Mouse (Mus musculus) intestine, embryonic 16.5 days (tissue): ENCODE measurements around the gene Akap2. TPM values are rescaled to one million over a fixed set of nuclear protein-coding genes. Genes with fewer than 3 reads are reported as not detected.

ENCODE experiments used
- ATAC-seq: fragments of 200-750 bp; cut with Nextera tagmentation; 2 replicates; pipeline ENCODE4 v1.8.0; 2017; ENCODE audit warnings: moderate TSS enrichment, moderate library complexity
- H3K27ac ChIP-seq: fragments of 300-500 bp; sonication (generic); 2 replicates; pipeline ENCODE4 v1.5.1; 2014; ENCODE audit warnings: mild to moderate bottlenecking, low read length
- H3K27me3 ChIP-seq: fragments of 300-500 bp; sonication (generic); replicated peaks from 2 replicates; pipeline ENCODE4 v1.6.1; 2014; ENCODE audit warnings: low read length, control low read depth, mixed read lengths; ENCODE audit not compliant: control insufficient read depth, insufficient read depth
- H3K36me3 ChIP-seq: fragments of 300-500 bp; sonication (generic); 2 replicates; pipeline ENCODE4 v1.6.1; 2014; ENCODE audit warnings: low read length, control low read depth; ENCODE audit not compliant: control insufficient read depth, insufficient read depth
- H3K4me1 ChIP-seq: fragments of 300-500 bp; sonication (generic); 2 replicates; pipeline ENCODE4 v1.6.1; 2014; ENCODE audit warnings: low read length, control low read depth, mixed read lengths; ENCODE audit not compliant: control insufficient read depth, insufficient read depth
- H3K4me2 ChIP-seq: fragments of 300-500 bp; sonication (generic); 2 replicates; pipeline ENCODE4 v1.6.1; 2014; ENCODE audit warnings: low read depth, low read length, control low read depth
- H3K4me3 ChIP-seq: fragments of 300-500 bp; sonication (generic); 2 replicates; pipeline ENCODE4 v1.5.1; 2014; ENCODE audit warnings: mild to moderate bottlenecking, low read length
- H3K9ac ChIP-seq: fragments of 300-500 bp; sonication (generic); 2 replicates; pipeline ENCODE4 v1.6.1; 2014; ENCODE audit warnings: low read depth, low read length
- H3K9me3 ChIP-seq: fragments of 300-500 bp; sonication (generic); 2 replicates; pipeline ENCODE4 v1.6.1; 2016; ENCODE audit warnings: low read length, control low read depth; ENCODE audit not compliant: control insufficient read depth
- WGBS: fragments of 180-500 bp; shearing (Covaris S2); extraction: QIAGEN DNeasy Blood & Tissue Kit; methylation state at CpG from one replicate; pipeline ENCODE4 v1.1.7; 2014; 5-methylcytosine and 5-hydroxymethylcytosine counted together
- polyA plus RNA-seq: library from polyadenylated mRNA; unstranded; fragments of >200 nt; fragmentation: Nextera tagmentation; extraction: Ambion mirVana; gene quantifications from 2 replicates; pipeline ENCODE4 v1.2.1, GENCODE M21; 2015

Akap2 gene
- polyA plus RNA-seq, 1 experiment from 2014 or later = 20.3 TPM

- no peak overlapping the region for H3K4me3 ChIP-seq
- H3K4me2 ChIP-seq = no peak overlapping the region
- H3K27ac ChIP-seq = no peak overlapping the region
- no peak for ATAC-seq
- no peaks in the 10 kb centered on the region for H3K27me3 ChIP-seq
- 83% methylated on average over 5 of the region's 5 CpGs for WGBS
- 0 out of 2 replicates have a peak, but pooled peaks cover 3% of the 10 kb centered on the region for H3K4me1 ChIP-seq
- H3K36me3 ChIP-seq = no peaks in the 10 kb centered on the region
- H3K9ac ChIP-seq = no peak overlapping the region
- no peaks in the 10 kb centered on the region for H3K9me3 ChIP-seq
Measured at GRCm38 (mm10) chr4:57735426-57735825, 18.0 kb downstream of the Akap2 start.

- no peak overlapping the region for H3K4me2 ChIP-seq
- no peak overlapping the region for H3K27ac ChIP-seq
- H3K27me3 ChIP-seq = no peaks in the 10 kb centered on the region
- H3K9ac ChIP-seq = no peak overlapping the region
- H3K4me1 ChIP-seq = no peaks in the 10 kb centered on the region
- no peak overlapping the region for H3K4me3 ChIP-seq
- 64% methylated on average over 8 of the region's 8 CpGs for WGBS
- no peaks in the 10 kb centered on the region for H3K9me3 ChIP-seq
- ATAC-seq = no peak
- no peaks in the 10 kb centered on the region for H3K36me3 ChIP-seq
Measured at GRCm38 (mm10) chr4:57738856-57739552, 21.5 kb downstream of the Akap2 start.

GRCm38 (mm10) chr4:57743325-57743929 lies 26.0 kb downstream of the Akap2 start:
- Histone ChIP-seq H3K36me3 (no peaks in the 10 kb centered on the region), H3K9ac (no peak overlapping the region), H3K4me2 (no peak overlapping the region), H3K27me3 (no peaks in the 10 kb centered on the region), H3K9me3 (no peaks in the 10 kb centered on the region), H3K4me3 (no peak overlapping the region), H3K27ac (no peak overlapping the region), H3K4me1 (no peaks in the 10 kb centered on the region)
- ATAC-seq = no peak
- WGBS = 60% methylated on average over 11 of the region's 11 CpGs

- no peak overlapping the region for H3K4me3 ChIP-seq
- no peaks in the 10 kb centered on the region for H3K9me3 ChIP-seq
- H3K4me2 ChIP-seq = no peak overlapping the region
- H3K4me1 ChIP-seq = no peaks in the 10 kb centered on the region
- H3K27me3 ChIP-seq = no peaks in the 10 kb centered on the region
- H3K27ac ChIP-seq = no peak overlapping the region
- H3K36me3 ChIP-seq = no peaks in the 10 kb centered on the region
- H3K9ac ChIP-seq = no peak overlapping the region
- WGBS = 60% methylated on average over 4 of the region's 4 CpGs
- no peak for ATAC-seq
Measured at GRCm38 (mm10) chr4:57750651-57751050, 33.2 kb downstream of the Akap2 start.

GRCm38 (mm10) chr4:57751054-57751453 lies 33.6 kb downstream of the Akap2 start:
- Histone ChIP-seq H3K27me3 (no peaks in the 10 kb centered on the region), H3K4me2 (no peak overlapping the region), H3K4me1 (no peaks in the 10 kb centered on the region), H3K9ac (no peak overlapping the region), H3K27ac (no peak overlapping the region), H3K4me3 (no peak overlapping the region), H3K36me3 (no peaks in the 10 kb centered on the region), H3K9me3 (no peaks in the 10 kb centered on the region)
- no peak for ATAC-seq
- WGBS = 54% methylated on average over 4 of the region's 4 CpGs

GRCm38 (mm10) chr4:57751566-57751965 lies 34.1 kb downstream of the Akap2 start:
- H3K9me3 ChIP-seq = no peaks in the 10 kb centered on the region
- 91% methylated on average over 11 of the region's 11 CpGs for WGBS
- ATAC-seq = no peak
- H3K27me3 ChIP-seq = no peaks in the 10 kb centered on the region
- no peaks in the 10 kb centered on the region for H3K4me1 ChIP-seq
- no peak overlapping the region for H3K9ac ChIP-seq
- no peaks in the 10 kb centered on the region for H3K36me3 ChIP-seq
- no peak overlapping the region for H3K27ac ChIP-seq
- H3K4me2 ChIP-seq = no peak overlapping the region
- no peak overlapping the region for H3K4me3 ChIP-seq

- ATAC-seq = no peak
- no peak overlapping the region for H3K27ac ChIP-seq
Measured at GRCm38 (mm10) chr4:57755085-57755484, 37.6 kb downstream of the Akap2 start.

GRCm38 (mm10) chr4:57757997-57758396 lies 40.5 kb downstream of the Akap2 start:
- no peak overlapping the region for H3K9ac ChIP-seq
- H3K27me3 ChIP-seq = no peaks in the 10 kb centered on the region
- H3K9me3 ChIP-seq = no peaks in the 10 kb centered on the region
- no peaks in the 10 kb centered on the region for H3K36me3 ChIP-seq
- H3K4me1 ChIP-seq = no peaks in the 10 kb centered on the region
- H3K4me2 ChIP-seq = no peak overlapping the region
- 63% methylated on average over 11 of the region's 11 CpGs for WGBS
- ATAC-seq = no peak
- no peak overlapping the region for H3K4me3 ChIP-seq
- no peak overlapping the region for H3K27ac ChIP-seq

More at GRCm38 (mm10) chr4:57755085-57755484, 37.6 kb downstream of the Akap2 start:
- 88% methylated on average over 11 of the region's 11 CpGs for WGBS
- Histone ChIP-seq H3K4me1 (no peaks in the 10 kb centered on the region), H3K36me3 (no peaks in the 10 kb centered on the region), H3K4me2 (no peak overlapping the region), H3K9me3 (no peaks in the 10 kb centered on the region), H3K9ac (no peak overlapping the region), H3K27me3 (no peaks in the 10 kb centered on the region), H3K4me3 (no peak overlapping the region)

GRCm38 (mm10) chr4:57762424-57762823 lies 45.0 kb downstream of the Akap2 start:
- no peak overlapping the region for H3K27ac ChIP-seq
- ATAC-seq = no peak

More at GRCm38 (mm10) chr4:57762424-57762823, 45.0 kb downstream of the Akap2 start:
- H3K27me3 ChIP-seq = no peaks in the 10 kb centered on the region
- H3K36me3 ChIP-seq = no peaks in the 10 kb centered on the region
- H3K9me3 ChIP-seq = no peaks in the 10 kb centered on the region
- no peak overlapping the region for H3K4me2 ChIP-seq
- WGBS = 72% methylated on average over 7 of the region's 7 CpGs
- no peak overlapping the region for H3K9ac ChIP-seq
- H3K4me3 ChIP-seq = no peak overlapping the region
- H3K4me1 ChIP-seq = peaks cover 10% of the 10 kb centered on the region
